Mouse (Mus musculus) intestine, postnatal 0 days (tissue): Measurements from ENCODE around the gene Csnk2b. TPM values are rescaled to one million over a fixed set of nuclear protein-coding genes. Genes with fewer than 3 reads are reported as not detected.

Experiments
- ATAC-seq: fragments of 200-750 bp; cut with Nextera tagmentation; 2 replicates; pipeline ENCODE4 v1.8.0; 2017; ENCODE audit warnings: mild to moderate bottlenecking, moderate TSS enrichment, moderate library complexity
- H3K27ac ChIP-seq: fragments of 300-500 bp; sonication (generic); 2 replicates; pipeline ENCODE4 v1.5.1; 2014; ENCODE audit warnings: mild to moderate bottlenecking, low read depth, low read length, moderate library complexity
- H3K27me3 ChIP-seq: fragments of 300-500 bp; sonication (generic); replicated peaks from 2 replicates; pipeline ENCODE4 v1.6.1; 2014; ENCODE audit warnings: low read length, mixed read lengths; ENCODE audit not compliant: control insufficient read depth, insufficient read depth
- H3K36me3 ChIP-seq: fragments of 300-500 bp; sonication (generic); 2 replicates; pipeline ENCODE4 v1.6.1; 2014; ENCODE audit warnings: mild to moderate bottlenecking, moderate library complexity; ENCODE audit not compliant: control insufficient read depth, insufficient read depth
- H3K4me1 ChIP-seq: fragments of 300-500 bp; sonication (generic); replicated peaks from 2 replicates; pipeline ENCODE4 v1.6.1; 2014; ENCODE audit warnings: antibody characterized with exemption, low read length, mixed read lengths; ENCODE audit not compliant: control insufficient read depth, insufficient read depth
- H3K4me2 ChIP-seq: fragments of 300-500 bp; sonication (generic); replicated peaks from 2 replicates; pipeline ENCODE4 v1.6.1; 2014; ENCODE audit warnings: low read depth, mild to moderate bottlenecking, moderate library complexity
- H3K4me3 ChIP-seq: fragments of 300-500 bp; sonication (generic); 2 replicates; pipeline ENCODE4 v1.5.1; 2014; ENCODE audit warnings: low read depth, low read length
- H3K9ac ChIP-seq: fragments of 300-500 bp; sonication (generic); 2 replicates; pipeline ENCODE4 v1.6.1; 2014; ENCODE audit warnings: mild to moderate bottlenecking, low read depth, low read length
- H3K9me3 ChIP-seq: fragments of 300-500 bp; sonication (generic); 2 replicates; pipeline ENCODE4 v1.6.1; 2016; ENCODE audit warnings: mixed run types; ENCODE audit not compliant: control insufficient read depth
- CTCF ChIP-seq: sonication (generic); IDR thresholded peaks from 2 replicates; pipeline ENCODE4 v1.5.1; 2016; ENCODE audit warnings: low read depth, mild to moderate bottlenecking, control low read depth, antibody characterized with exemption, moderate library complexity
- WGBS: fragments of 180-500 bp; shearing (Covaris S2); extraction: QIAGEN DNeasy Blood & Tissue Kit; methylation state at CpG from one replicate; pipeline ENCODE4 v1.1.7; 2014; 5-methylcytosine and 5-hydroxymethylcytosine counted together
- polyA plus RNA-seq: library from polyadenylated mRNA; unstranded; fragments of >200 nt; fragmentation: Nextera tagmentation; extraction: Ambion mirVana; gene quantifications from 2 replicates; pipeline ENCODE4 v1.2.1, GENCODE M21; 2015

The Csnk2b gene
- polyA plus RNA-seq, 1 experiment from 2014 or later: 262 TPM

DNA sequence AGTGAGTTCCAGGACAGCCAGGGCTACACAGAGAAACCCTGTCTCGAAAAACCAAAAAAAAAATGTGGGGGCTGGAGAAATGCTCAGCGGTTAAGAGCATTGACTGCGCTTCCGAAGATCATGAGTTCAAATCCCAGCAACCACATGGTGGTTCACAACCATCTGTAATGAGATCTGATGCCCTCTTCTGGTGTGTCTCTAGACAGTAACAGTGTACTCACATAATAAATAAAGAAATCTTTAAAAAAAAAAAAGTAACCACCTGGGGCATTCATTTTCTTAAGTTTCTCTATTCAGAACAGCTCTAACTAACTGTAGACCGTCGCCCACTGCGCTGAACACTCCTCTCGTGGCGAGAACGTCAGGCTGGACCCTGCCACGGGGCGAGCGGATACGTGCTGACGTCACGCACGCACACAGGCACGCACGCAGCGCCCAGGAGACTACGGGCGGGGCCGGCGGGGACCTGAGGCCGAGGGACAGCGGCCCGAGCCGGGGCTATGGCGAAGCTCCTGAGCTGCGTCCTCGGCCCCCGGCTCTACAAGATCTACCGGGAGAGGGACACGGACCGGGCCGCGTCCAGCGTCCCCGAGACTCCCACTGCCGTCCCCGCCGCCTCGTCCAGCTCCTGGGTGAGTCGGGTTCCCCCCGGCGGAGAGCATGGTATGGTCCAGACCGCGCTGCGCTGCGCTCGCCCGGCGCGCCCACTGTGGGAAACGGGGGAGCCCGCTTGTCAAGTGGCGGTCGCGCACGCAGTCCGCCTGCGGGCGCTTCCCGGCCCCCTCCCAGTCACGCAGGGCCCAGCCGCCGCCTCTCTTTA, 32.8 kb downstream of the Csnk2b start, which contains the start of gene Abhd16a:
Abhd16a (plus strand) TSS at position 439 of the 820 bp plus-strand sequence.
- Histone ChIP-seq H3K9me3 (no peaks in the 10 kb centered on the region), H3K9ac (peak within 1 kb of the TSS; percentile 78), H3K4me2 (peak within 1 kb of the TSS; percentile 75), H3K4me3 (peak within 1 kb of the TSS; percentile 64), H3K36me3 (peaks cover 32% of the 10 kb centered on the region), H3K4me1 (peaks cover 8% of the 10 kb centered on the region; the same call in 1 of the 2 replicates), H3K27me3 (no peaks in the 10 kb centered on the region), H3K27ac (peak within 1 kb of the TSS; percentile 91)
- WGBS: 2% methylated on average over 67 of the region's 67 CpGs
- ATAC-seq: peak; percentile 98
- peak; percentile 32 for TF ChIP-seq CTCF

DNA sequence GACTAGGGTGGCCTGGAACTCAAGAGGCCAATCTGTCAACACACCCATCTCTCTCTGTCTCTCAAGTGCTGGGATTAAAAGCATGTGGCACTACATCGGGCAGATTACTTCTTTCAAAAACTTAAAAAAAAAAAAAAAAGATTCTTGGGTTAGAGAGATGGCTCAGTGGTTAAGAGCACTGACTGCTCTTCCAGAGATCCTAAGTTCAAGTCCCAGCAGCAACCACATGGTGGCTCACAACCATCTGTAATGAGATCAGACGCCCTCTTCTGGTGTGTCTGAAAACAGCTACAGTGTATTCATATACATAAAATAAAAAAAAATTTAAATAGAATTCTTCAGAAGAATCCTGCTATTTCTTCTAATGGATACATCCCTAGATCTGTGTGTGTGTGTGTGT, 33.7 kb downstream of the Csnk2b start:
- Histone ChIP-seq H3K9me3 (no peaks in the 10 kb centered on the region), H3K4me1 (peaks cover 8% of the 10 kb centered on the region; the same call in 1 of the 2 replicates), H3K4me2 (no peak overlapping the region), H3K36me3 (peaks cover 23% of the 10 kb centered on the region), H3K4me3 (no peak overlapping the region), H3K9ac (no peak overlapping the region), H3K27ac (no peak overlapping the region), H3K27me3 (no peaks in the 10 kb centered on the region)
- TF ChIP-seq CTCF: peak; percentile 62
- no peak for ATAC-seq
- WGBS: 48% methylated on average over 2 of the region's 2 CpGs

DNA sequence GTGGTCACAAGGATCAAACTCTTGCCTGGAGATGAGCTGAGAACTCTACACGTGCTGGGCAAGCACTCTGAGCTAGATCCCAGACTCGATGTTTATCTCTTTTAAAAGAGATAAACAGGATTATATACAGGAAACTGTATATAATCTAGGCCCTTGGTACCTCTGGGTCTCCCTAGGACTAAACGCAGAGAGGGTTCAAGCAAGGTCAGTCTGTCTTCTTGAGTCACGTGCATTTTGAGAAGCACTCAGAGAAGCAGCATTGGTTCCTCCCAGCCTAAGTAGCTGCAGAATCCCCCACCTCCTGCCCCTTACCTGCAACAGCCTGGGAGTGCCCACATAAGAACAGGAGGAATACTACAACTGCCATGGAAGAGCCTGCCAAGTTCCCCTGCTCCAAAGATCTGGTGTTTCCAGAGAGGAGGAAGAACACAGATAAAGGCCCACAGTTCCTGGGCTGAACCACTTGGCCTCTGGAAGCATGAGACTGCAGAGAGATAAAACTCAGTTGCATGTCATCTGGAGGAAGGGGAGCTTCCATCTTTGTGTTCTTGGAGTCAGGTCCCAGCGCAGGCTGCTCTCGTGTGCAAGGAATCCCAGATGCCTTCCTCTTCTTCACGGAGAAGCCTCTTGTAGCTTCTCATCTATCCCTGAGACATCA, 36.5 kb downstream of the Csnk2b start, which contains the start of gene Ly6g6f:
Ly6g6f (minus strand) TSS at position 403 of the 658 bp plus-strand sequence.
- Histone ChIP-seq H3K4me1 (peaks cover 8% of the 10 kb centered on the region; the same call in 1 of the 2 replicates), H3K36me3 (no peaks in the 10 kb centered on the region), H3K27ac (no peak within 1 kb of the TSS), H3K4me2 (no peak within 1 kb of the TSS), H3K9ac (no peak within 1 kb of the TSS), H3K9me3 (no peaks in the 10 kb centered on the region), H3K27me3 (no peaks in the 10 kb centered on the region), H3K4me3 (no peak within 1 kb of the TSS)
- ATAC-seq: no peak
- WGBS: 59% methylated on average over 7 of the region's 7 CpGs
- TF ChIP-seq CTCF: no peak

DNA sequence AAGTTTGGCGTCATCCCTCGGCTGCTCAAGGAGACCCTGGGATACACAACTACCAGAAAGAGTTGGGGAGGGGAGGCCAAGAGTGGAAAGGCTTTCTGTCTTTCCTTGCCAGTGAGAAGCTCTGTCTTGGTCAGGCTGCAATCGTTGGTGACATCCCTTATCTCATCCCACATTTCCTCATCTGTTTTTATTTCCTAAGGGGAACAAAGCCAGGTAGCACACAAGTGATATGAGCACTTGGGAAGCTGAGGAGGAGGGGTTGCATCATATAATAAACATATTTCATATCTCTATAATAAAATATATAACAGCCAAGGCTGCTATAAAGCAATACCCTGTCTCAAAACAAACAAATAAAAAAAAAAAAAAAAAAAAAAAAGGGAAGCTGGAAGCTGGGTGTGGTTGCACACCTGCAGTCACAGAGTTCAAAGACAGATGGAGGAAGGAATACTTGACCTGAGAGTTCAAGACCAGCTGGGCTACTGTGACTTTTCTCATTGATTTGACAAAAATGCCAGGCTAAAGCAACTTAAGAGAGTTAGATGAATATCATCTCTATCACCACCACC, 37.8 kb downstream of the Csnk2b start:
- no peak for ATAC-seq
- no peak for TF ChIP-seq CTCF
- Histone ChIP-seq H3K9ac (no peak overlapping the region), H3K36me3 (no peaks in the 10 kb centered on the region), H3K4me1 (peaks cover 2% of the 10 kb centered on the region; the same call in 1 of the 2 replicates), H3K4me2 (no peak overlapping the region), H3K9me3 (no peaks in the 10 kb centered on the region), H3K27me3 (no peaks in the 10 kb centered on the region), H3K4me3 (no peak overlapping the region), H3K27ac (no peak overlapping the region)
- WGBS: 65% methylated on average over 3 of the region's 3 CpGs

DNA sequence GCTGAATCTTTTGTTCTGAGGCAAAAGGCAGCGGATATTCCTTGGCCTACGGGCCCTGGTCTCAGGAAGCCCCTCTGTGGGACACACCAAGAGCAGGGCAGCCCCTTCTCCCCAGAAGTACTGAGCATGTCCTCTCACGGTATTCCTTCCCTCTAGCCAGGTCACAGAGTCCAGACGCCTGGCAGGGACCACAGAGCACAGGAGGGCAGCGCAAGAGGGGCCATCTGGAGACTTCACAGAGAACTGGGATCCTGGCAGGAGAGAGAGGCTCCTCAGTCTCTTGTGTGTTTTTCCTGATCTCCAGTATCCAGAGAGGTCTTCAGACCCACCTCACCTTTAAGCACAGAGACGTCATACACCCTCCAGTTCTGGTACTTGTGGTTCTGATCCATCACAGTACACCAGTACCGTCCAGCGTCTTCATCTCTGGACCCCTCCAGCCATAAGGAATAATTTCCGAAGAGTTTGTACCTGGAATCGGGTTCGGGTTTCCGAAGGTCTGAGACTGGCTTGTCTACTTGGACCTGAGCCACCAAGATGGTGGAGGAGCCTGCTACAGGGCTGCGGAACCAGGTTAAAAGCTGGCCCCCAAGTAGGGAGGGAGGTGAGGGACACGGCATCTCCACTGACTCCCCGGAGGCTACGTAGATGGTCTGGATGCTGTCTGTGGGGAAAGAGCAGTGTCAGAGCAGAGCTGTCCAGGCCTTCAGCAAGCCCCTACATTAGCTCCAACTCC, 38.8 kb downstream of the Csnk2b start:
- Histone ChIP-seq H3K4me2 (no peak overlapping the region), H3K27me3 (no peaks in the 10 kb centered on the region), H3K4me1 (peaks cover 5% of the 10 kb centered on the region; the same call in 1 of the 2 replicates), H3K36me3 (no peaks in the 10 kb centered on the region), H3K9me3 (no peaks in the 10 kb centered on the region), H3K9ac (no peak overlapping the region), H3K27ac (no peak overlapping the region), H3K4me3 (no peak overlapping the region)
- ATAC-seq: no peak
- TF ChIP-seq CTCF: no peak
- WGBS: 87% methylated on average over 16 of the region's 16 CpGs
